Mouse (Mus musculus) MEL (cell line): ENCODE data around the gene Mrpl14.

Experiments
- MAX ChIP-seq: IDR thresholded peaks from 2 replicates; pipeline ENCODE4 v1.6.1; 2011; ENCODE audit warnings: low read length, improper control_type of control experiment
- ZMIZ1 ChIP-seq: IDR thresholded peaks from 2 replicates; pipeline ENCODE4 v1.6.1; 2012; ENCODE audit warnings: low read depth, mild to moderate bottlenecking, inconsistent platforms, low read length, improper control_type of control experiment, moderate library complexity

DNA sequence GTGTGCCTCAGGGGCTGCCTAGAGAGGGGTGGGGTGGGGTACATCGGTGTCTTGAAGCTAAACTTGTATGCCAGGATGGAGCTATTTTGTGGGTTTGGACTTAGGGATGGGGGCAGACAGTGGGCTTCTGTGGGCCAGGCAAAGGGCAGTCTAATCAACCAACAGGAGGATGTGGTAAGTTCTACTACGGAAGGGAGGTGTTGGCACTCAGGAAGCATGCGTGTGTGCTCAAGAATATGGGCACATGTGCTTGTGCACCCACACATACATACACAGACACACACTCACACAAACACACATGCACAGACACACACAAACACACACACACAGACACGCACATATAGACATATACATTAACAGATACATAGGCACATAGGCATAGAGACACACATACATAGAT is 61.2 kb downstream of the Mrpl14 start:
- TF ChIP-seq MAX = no peak
- TF ChIP-seq ZMIZ1 = no peak
